Mouse (Mus musculus) liver, embryonic 13.5 days (tissue): ENCODE data around the gene Mroh3. TPM values are rescaled to one million over a fixed set of nuclear protein-coding genes. Genes with fewer than 3 reads are reported as not detected.
A peak's percentile ranks its signal among the peaks of the same experiment; 100 is the strongest.

Experiments used
- ATAC-seq: fragments of 200-750 bp; cut with Nextera tagmentation; 2 replicates; pipeline ENCODE4 v1.8.0; 2017; ENCODE audit warnings: low read depth, mild to moderate bottlenecking, moderate number of reproducible peaks, moderate library complexity
- DNase-seq: peaks from one replicate; pipeline ENCODE4 v3.0.0; 2022
- H3K27ac ChIP-seq: fragments of 300-500 bp; sonication (generic); 2 replicates; pipeline ENCODE4 v1.5.1; 2015; ENCODE audit warnings: moderate library complexity, mild to moderate bottlenecking, inconsistent platforms
- H3K27me3 ChIP-seq: fragments of 300-500 bp; sonication (generic); 2 replicates; pipeline ENCODE4 v1.6.1; 2015; ENCODE audit warnings: mild to moderate bottlenecking, inconsistent platforms
- H3K36me3 ChIP-seq: fragments of 300-500 bp; sonication (generic); 2 replicates; pipeline ENCODE4 v1.6.1; 2015; ENCODE audit warnings: mild to moderate bottlenecking, inconsistent platforms
- H3K4me1 ChIP-seq: fragments of 300-500 bp; sonication (generic); replicated peaks from 2 replicates; pipeline ENCODE4 v1.6.1; 2015; ENCODE audit warnings: inconsistent platforms
- H3K4me2 ChIP-seq: fragments of 300-500 bp; sonication (generic); 2 replicates; pipeline ENCODE4 v1.6.1; 2015; ENCODE audit warnings: inconsistent platforms, mild to moderate bottlenecking, moderate library complexity
- H3K4me3 ChIP-seq: fragments of 300-500 bp; sonication (generic); replicated peaks from 2 replicates; pipeline ENCODE4 v1.5.1; 2015; ENCODE audit warnings: mild to moderate bottlenecking, inconsistent platforms
- H3K9ac ChIP-seq: fragments of 300-500 bp; sonication (generic); 2 replicates; pipeline ENCODE4 v1.6.1; 2015; ENCODE audit warnings: mild to moderate bottlenecking, inconsistent platforms
- H3K9me3 ChIP-seq: fragments of 300-500 bp; sonication (generic); replicated peaks from 2 replicates; pipeline ENCODE4 v1.6.1; 2016; ENCODE audit warnings: inconsistent platforms
- WGBS: fragments of 180-500 bp; shearing (Covaris S2); methylation state at CpG from one replicate; pipeline ENCODE4 v1.1.7; 2015; ENCODE audit not compliant: insufficient replicate concordance; 5-methylcytosine and 5-hydroxymethylcytosine counted together
- polyA plus RNA-seq: library from polyadenylated mRNA; unstranded; fragments of >200 nt; fragmentation: Nextera tagmentation; extraction: Ambion mirVana; gene quantifications from 2 replicates; pipeline ENCODE4 v1.2.1, GENCODE M21; 2015

The Mroh3 gene
- polyA plus RNA-seq, result not detected in 2 replicates

DNA sequence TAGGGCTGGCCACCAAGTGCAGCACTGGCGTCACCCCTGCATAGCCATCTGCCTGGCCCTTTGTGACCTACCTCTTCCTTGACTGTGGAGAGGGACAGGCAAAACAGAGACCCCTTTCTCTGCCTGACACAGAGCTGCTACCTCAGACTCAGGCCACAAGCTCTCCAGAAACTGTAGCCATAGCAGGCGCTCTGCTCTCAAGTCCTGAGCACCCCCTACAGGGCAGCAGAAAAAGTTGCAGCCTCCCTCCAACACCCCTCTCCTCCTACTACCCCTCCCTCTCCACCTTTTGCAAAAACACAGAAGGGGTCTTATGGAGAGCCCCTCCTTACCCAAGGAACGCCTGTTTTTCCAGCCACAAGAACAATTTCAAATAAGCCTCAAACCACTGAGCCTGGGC, at the start of gene Mroh3:
Mroh3 (minus strand) TSS at position 26 of the 400 bp plus-strand sequence.
- 32% methylated on average over 3 of the region's 3 CpGs for WGBS

DNA sequence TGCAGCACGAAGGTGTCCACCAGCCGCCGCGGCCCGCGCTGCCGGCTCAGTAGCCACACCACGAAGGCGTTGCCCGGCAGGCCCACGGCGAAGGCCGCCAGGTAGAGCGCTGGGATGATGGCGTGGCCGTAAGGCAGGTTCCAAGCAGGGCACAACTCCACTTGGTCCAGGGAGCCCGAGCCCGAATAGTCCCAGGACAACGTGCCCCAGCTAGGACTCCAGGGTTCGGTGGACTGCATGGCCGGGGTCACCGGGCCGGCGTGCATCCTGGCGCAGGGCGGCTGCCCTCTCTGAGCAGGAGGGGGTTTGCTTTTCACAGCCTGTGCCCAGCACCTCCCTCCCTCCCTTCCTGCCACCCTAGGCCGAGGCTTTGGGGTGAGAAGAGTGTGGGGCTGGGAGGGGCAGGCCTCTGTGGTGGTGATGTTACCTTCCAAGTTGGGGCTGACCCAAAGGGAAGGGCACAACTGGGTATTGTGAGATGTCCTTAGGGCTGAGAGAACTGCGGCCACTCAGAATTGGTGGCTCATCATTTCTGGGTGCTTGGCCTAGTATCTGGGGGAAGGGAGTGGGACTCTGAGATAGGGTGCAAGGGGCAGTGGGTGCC, 48.1 kb upstream of the Mroh3 start, which contains the start of gene Gpr25:
Gpr25 (minus strand) TSS at position 239 of the 604 bp plus-strand sequence.
- peaks cover 88% of the 10 kb centered on the region for H3K27me3 ChIP-seq
- 10% methylated on average over 28 of the region's 28 CpGs for WGBS
- peak within 1 kb of the TSS; percentile 66 for H3K4me2 ChIP-seq
- no peak for DNase-seq
- 0 out of 2 replicates have a peak, but pooled peaks have one; percentile 20 for ATAC-seq
- peak within 1 kb of the TSS; percentile 49 for H3K4me3 ChIP-seq
- no peaks in the 10 kb centered on the region for H3K36me3 ChIP-seq
- no peak within 1 kb of the TSS for H3K9ac ChIP-seq
- peaks cover 15% of the 10 kb centered on the region for H3K4me1 ChIP-seq
- H3K9me3 ChIP-seq, result no peaks in the 10 kb centered on the region
- no peak within 1 kb of the TSS for H3K27ac ChIP-seq

More for the DNA sequence above, at the start of gene Mroh3:
- Histone ChIP-seq H3K9ac (no peak within 1 kb of the TSS), H3K27ac (no peak within 1 kb of the TSS), H3K4me3 (no peak within 1 kb of the TSS), H3K36me3 (no peaks in the 10 kb centered on the region), H3K4me1 (no peaks in the 10 kb centered on the region), H3K27me3 (peaks cover 6% of the 10 kb centered on the region; the same call in 1 of the 2 replicates), H3K9me3 (no peaks in the 10 kb centered on the region), H3K4me2 (no peak within 1 kb of the TSS)
- no peak; the same call in 1 of the 2 replicates for ATAC-seq
- no peak for DNase-seq

DNA sequence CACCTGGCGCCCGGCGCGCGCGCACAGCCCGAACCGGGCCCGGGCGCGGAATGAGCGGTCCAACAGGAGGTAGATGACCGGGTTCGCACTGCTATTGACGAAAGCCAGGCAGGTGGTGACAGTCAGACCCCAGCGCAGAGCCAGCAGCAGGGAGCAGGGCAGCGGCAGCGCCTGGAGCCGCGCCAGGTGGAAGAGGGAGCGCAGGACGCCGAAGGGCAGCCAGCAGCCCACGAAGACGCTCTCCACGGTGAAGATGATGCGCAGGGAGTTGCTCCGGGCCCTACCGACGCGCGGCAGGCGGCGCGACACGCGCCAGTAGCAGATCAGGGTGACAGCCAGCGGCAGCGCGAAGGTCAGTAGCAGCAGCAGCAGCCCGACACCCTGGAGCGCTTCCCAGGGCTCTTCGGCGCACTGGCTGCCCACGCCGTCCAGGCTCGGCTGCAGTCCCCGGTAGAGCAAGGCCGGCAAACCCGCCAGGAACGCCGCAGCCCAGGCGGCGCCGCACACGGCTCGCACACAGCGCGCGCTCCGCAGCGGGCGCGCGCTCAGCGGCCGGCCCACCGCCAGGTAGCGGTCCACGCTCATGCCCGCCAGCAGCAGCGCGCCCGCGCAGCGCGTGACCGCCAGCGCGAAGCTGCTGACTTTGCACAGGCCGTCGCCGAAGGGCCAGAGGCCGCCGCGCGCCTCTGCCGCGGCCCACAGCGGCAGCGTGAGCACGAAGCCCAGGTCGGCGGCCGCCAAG, 47.4 kb upstream of the Mroh3 start:
- Histone ChIP-seq H3K9me3 (no peaks in the 10 kb centered on the region), H3K9ac (no peak overlapping the region), H3K4me2 (peak overlapping the region; percentile 66), H3K27me3 (peaks cover 90% of the 10 kb centered on the region), H3K4me1 (peaks cover 18% of the 10 kb centered on the region), H3K36me3 (no peaks in the 10 kb centered on the region), H3K4me3 (peak overlapping the region; percentile 49), H3K27ac (no peak overlapping the region)
- 2% methylated on average over 93 of the region's 95 CpGs for WGBS
- ATAC-seq, result peak; percentile 45; the same call in 1 of the 2 replicates
- DNase-seq, result no peak

DNA sequence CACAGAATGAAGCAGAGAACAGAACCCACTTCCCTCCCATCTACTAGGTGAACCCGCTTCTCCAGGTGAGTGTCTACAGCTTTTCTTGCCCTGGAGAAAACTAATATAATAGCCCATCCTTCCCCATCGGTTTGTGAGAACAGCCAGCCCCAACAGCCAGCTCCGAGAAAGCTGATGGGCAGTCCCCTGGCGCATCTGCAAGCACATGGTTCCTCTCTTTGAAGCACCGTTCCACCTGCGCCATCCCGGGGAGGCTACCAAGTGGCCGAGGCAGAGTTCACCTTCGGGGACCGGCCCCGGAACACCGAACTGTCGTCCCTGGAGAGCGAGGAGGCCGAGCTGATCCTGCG, 46.9 kb upstream of the Mroh3 start:
- H3K27ac ChIP-seq, result no peak overlapping the region
- peaks cover 95% of the 10 kb centered on the region for H3K27me3 ChIP-seq
- peaks cover 20% of the 10 kb centered on the region for H3K4me1 ChIP-seq
- no peak overlapping the region for H3K9ac ChIP-seq
- no peaks in the 10 kb centered on the region for H3K36me3 ChIP-seq
- H3K4me3 ChIP-seq, result peak overlapping the region; percentile 49
- no peaks in the 10 kb centered on the region for H3K9me3 ChIP-seq
- DNase-seq (no peak), ATAC-seq (no peak)
- 4% methylated on average over 16 of the region's 16 CpGs for WGBS
- H3K4me2 ChIP-seq, result peak overlapping the region; percentile 66

DNA sequence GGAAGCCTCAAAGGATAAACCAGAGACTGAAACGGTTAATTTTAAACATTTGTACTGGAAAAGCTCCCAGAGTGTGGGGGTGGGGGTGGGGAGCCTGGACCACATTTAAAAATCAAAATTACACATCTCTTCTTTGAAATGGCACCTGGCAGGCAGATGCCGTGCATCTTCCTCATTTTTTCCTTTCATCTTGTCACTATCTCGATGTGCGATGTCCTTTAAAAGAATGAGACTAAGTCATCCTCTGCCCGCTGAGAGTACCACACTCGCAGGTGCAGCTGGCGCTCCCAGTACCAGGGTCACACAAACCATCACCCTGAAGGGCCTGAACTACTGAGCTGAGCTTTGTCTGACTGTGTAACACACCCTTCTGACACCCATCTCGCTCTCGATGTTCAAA, 45.9 kb upstream of the Mroh3 start:
- H3K9me3 ChIP-seq, result no peaks in the 10 kb centered on the region
- peaks cover 20% of the 10 kb centered on the region for H3K4me1 ChIP-seq
- no peak overlapping the region for H3K4me2 ChIP-seq
- no peak overlapping the region for H3K9ac ChIP-seq
- ATAC-seq (no peak), DNase-seq (no peak)
- WGBS, result 61% methylated on average over 9 of the region's 9 CpGs
- peaks cover 88% of the 10 kb centered on the region for H3K27me3 ChIP-seq
- no peaks in the 10 kb centered on the region for H3K36me3 ChIP-seq
- no peak overlapping the region for H3K4me3 ChIP-seq
- no peak overlapping the region for H3K27ac ChIP-seq

DNA sequence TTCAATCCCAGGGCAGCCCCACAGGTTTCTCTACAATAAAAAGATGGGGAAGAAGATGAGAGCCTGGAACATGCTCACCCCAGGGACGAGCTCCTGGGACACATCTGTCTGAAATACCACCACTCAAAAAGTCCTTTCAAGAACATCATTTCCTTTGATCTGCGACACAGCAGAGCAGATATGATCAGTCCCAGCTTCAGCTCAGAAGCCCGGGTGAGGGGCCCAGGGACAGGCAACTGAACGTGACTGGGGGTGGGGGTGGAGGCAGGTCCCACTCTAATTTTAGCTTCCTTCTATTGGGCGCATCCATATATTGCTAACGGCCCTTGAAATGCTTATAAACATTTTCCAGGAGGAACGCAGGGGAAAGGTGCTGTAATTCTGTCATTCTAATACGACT, 43.0 kb upstream of the Mroh3 start:
- no peaks in the 10 kb centered on the region for H3K9me3 ChIP-seq
- WGBS, result 36% methylated on average over 8 of the region's 8 CpGs

DNA sequence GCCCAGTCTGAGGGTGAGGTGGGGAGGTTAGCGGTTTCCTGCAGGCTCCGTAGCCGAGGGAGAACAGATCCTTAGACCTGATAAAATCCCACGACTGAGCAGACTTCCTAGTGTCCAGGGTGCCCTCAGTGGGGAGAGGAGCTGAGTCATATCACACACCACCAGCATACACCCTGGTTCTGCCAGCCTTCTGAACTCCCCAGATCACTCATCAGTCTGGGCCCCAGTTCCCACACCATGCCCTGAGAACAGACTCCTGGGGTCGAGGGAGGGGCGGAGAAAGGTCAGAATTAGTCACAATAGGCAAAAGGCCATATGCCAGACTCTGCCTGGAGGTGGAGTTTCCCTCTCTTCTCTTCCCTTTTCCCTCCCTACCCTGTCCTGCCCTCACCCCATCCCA, 42.5 kb upstream of the Mroh3 start:
- DNase-seq (no peak), ATAC-seq (0 out of 2 replicates have a peak, but pooled peaks have one; percentile 48)
- Histone ChIP-seq H3K4me2 (no peak overlapping the region), H3K4me3 (no peak overlapping the region), H3K27me3 (peaks cover 55% of the 10 kb centered on the region), H3K36me3 (no peaks in the 10 kb centered on the region), H3K9me3 (no peaks in the 10 kb centered on the region), H3K4me1 (peaks cover 12% of the 10 kb centered on the region), H3K27ac (no peak overlapping the region), H3K9ac (no peak overlapping the region)
- whole genome bisulfite sequencing, result 19% methylated on average over 6 of the region's 6 CpGs

More for the DNA sequence above, 43.0 kb upstream of the Mroh3 start:
- DNase-seq (no peak), ATAC-seq (no peak)
- H3K27ac ChIP-seq, result no peak overlapping the region
- H3K4me3 ChIP-seq, result no peak overlapping the region
- H3K4me1 ChIP-seq, result peaks cover 16% of the 10 kb centered on the region
- peaks cover 60% of the 10 kb centered on the region for H3K27me3 ChIP-seq
- H3K9ac ChIP-seq, result no peak overlapping the region
- no peak overlapping the region for H3K4me2 ChIP-seq
- H3K36me3 ChIP-seq, result no peaks in the 10 kb centered on the region

DNA sequence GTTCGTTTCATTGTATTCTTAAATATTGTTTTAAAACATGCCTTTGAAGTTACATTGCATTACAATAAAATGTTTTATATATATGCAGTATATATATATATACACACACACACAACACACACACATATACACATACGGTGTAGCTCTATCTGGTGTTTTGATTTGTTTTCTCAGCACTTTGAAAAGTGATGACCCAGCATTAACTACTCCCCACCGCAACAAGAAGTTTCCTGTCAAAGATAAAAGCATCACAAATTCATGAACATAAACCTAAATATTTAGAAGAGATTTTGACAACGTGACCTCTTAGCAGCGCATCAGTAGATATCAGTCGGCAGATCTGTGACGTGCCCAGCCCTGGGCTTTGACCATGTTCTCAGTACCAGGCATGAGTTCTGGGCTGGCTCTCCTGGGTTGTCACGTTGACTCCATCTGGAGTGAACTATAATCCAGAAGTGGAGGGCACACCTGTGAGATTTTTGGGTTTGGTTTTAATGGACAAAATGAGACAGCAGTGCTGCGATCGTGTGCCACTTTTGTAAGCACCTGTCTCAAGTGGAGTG, 42.0 kb upstream of the Mroh3 start:
- WGBS, result 61% methylated on average over 10 of the region's 10 CpGs
- ATAC-seq (no peak), DNase-seq (no peak)
- Histone ChIP-seq H3K27ac (no peak overlapping the region), H3K9ac (no peak overlapping the region), H3K9me3 (no peaks in the 10 kb centered on the region), H3K4me3 (no peak overlapping the region), H3K27me3 (peaks cover 49% of the 10 kb centered on the region), H3K4me1 (peaks cover 6% of the 10 kb centered on the region; the same call in 1 of the 2 replicates), H3K36me3 (no peaks in the 10 kb centered on the region), H3K4me2 (no peak overlapping the region)

DNA sequence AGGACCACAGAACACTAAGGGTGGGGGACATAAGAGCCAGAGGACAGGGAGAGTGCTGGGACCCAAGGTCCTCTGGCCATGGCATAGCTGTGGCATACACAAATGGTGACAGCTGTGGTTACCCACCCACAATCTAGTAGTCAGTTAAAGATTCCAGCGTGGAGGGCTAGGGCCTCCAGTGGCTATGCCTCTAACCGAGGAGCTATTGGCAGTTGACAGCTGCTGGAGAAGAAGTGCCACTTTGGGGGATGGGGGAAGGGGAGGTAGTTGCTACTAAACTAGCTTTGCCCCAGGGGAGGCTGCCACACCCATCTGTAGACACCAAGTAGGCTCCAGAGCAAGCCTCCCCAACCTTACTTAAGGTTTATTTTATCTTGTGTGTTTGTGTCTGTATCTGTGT, 40.8 kb upstream of the Mroh3 start:
- no peak for ATAC-seq
- H3K27me3 ChIP-seq, result peaks cover 38% of the 10 kb centered on the region
- H3K9ac ChIP-seq, result no peak overlapping the region
- H3K4me3 ChIP-seq, result no peak overlapping the region
- H3K9me3 ChIP-seq, result no peaks in the 10 kb centered on the region
- 0 out of 2 replicates have a peak, but pooled peaks cover 5% of the 10 kb centered on the region for H3K4me1 ChIP-seq
- 10% methylated on average over 2 of the region's 2 CpGs for WGBS
- H3K36me3 ChIP-seq, result no peaks in the 10 kb centered on the region
- H3K27ac ChIP-seq, result no peak overlapping the region
- H3K4me2 ChIP-seq, result no peak overlapping the region
- no peak for DNase-seq

DNA sequence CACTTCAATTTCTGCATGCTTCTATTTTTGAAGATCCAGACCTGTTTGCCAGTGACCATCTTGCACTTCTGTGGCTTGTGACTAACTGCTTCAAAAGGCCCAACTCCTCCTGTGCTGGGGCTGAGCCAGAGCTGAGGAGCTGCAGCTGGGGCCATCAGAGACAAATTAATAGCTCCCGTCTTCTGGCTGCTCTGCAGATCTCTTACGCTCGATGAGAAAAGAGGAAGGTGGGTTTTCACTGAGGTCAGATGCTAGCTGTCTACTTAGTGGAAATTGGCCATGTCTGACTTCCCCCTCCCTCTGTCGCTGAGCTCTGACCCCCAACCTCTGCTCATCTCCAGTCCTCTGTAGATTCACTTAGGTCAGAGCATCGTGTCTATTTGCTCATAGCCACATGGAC, 37.0 kb upstream of the Mroh3 start:
- 25% methylated on average over 5 of the region's 5 CpGs for WGBS
- Histone ChIP-seq H3K9ac (no peak overlapping the region), H3K27ac (no peak overlapping the region), H3K4me2 (no peak overlapping the region), H3K4me1 (no peaks in the 10 kb centered on the region), H3K27me3 (0 out of 2 replicates have a peak, but pooled peaks cover 4% of the 10 kb centered on the region), H3K4me3 (no peak overlapping the region), H3K9me3 (no peaks in the 10 kb centered on the region), H3K36me3 (no peaks in the 10 kb centered on the region)
- DNase-seq, result no peak
- no peak for ATAC-seq

DNA sequence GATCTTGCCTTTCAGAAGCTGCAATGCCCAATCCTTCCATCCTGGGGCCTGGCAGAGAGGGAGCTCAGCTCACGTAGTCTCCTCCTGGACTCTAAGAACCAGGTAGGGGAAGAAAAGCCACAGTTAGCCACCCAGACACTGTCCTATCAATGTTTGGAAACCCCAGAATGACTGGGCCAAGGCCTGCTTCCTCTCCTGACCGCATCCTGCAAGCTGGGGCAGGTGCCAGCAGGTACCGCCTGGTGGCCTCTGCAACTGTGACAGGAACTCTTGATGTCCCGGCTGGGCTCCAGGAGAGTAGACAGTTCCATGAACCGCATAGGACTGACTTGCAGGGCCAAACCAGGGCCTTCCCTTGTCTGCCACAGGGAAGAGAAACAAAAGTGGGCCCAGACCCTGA, 34.8 kb upstream of the Mroh3 start:
- DNase-seq (no peak), ATAC-seq (no peak)
- Histone ChIP-seq H3K27me3 (0 out of 2 replicates have a peak, but pooled peaks cover 3% of the 10 kb centered on the region), H3K9me3 (no peaks in the 10 kb centered on the region), H3K4me1 (no peaks in the 10 kb centered on the region), H3K4me3 (no peak overlapping the region), H3K27ac (no peak overlapping the region), H3K9ac (no peak overlapping the region), H3K36me3 (no peaks in the 10 kb centered on the region), H3K4me2 (no peak overlapping the region)
- WGBS, result 59% methylated on average over 5 of the region's 5 CpGs
